Mouse (Mus musculus) liver, adult 2 months (tissue): ENCODE results near the gene Slc9b1.

Source experiments
- CTCF ChIP-seq: fragments of 200-500 bp; IDR thresholded peaks from 2 replicates; pipeline ENCODE4 v1.5.1; 2011; ENCODE audit warnings: low read depth, low read length, control low read depth
- POLR2A ChIP-seq: fragments of 200-500 bp; IDR thresholded peaks from 2 replicates; pipeline ENCODE4 v1.6.1; 2011; ENCODE audit warnings: low read length, control low read depth; ENCODE audit not compliant: insufficient read depth; ENCODE audit errors: extremely low read depth

GRCm38 (mm10) chr3:135347739-135348264 is at the start of gene Slc9b1:
- TF ChIP-seq CTCF (no peak), POLR2A (no peak)
